Mouse (Mus musculus) liver, embryonic 18 days (tissue): ENCODE results near the gene Duoxa1. TPM values are rescaled to one million over a fixed set of nuclear protein-coding genes. Genes with fewer than 3 reads are reported as not detected.

Experiments
- polyA plus RNA-seq: library from polyadenylated mRNA; depleted of rRNA; stranded (reverse); fragments of >200 nt; gene quantifications from 2 replicates; pipeline ENCODE4 v1.2.3, GENCODE M21; 2012; rRNA removed

The Duoxa1 gene
- polyA plus RNA-seq = 0.03 TPM in 1 of 2 replicates, not detected in the other

GRCm38 (mm10) chr2:122313536-122313935, at the start of gene Duoxa1:
Gene Duoxa1, minus strand, starts transcription at chr2:122313730.

GRCm38 (mm10) chr2:122315372-122315771, 1.8 kb upstream of the Duoxa1 start, which contains the start of gene Duox1:
Gene Duox1, plus strand, starts transcription at chr2:122315672.

GRCm38 (mm10) chr2:122298596-122299490, 14.7 kb downstream of the Duoxa1 start, which contains the start of gene Duoxa2:
Gene Duoxa2, plus strand, starts transcription at chr2:122298900.

GRCm38 (mm10) chr2:122298096-122298499, 15.4 kb downstream of the Duoxa1 start, which contains the start of gene Duox2:
Gene Duox2, minus strand, starts transcription at chr2:122298449.

Other genes starting within 250 kb of the Duoxa1 start
- gene Spg11, start 195.3 kb downstream of the Duoxa1 start, polyA plus RNA-seq = 2.9 and 3.1 TPM in 2 replicates
- 473 and 557 TPM in 2 replicates for gene B2m, start 166.0 kb downstream of the Duoxa1 start, polyA plus RNA-seq
- gene Trim69, start 153.0 kb downstream of the Duoxa1 start, polyA plus RNA-seq = 0.05 and 0.07 TPM in 2 replicates
- gene Patl2, start 127.5 kb downstream of the Duoxa1 start, polyA plus RNA-seq = 0.13 and 0.18 TPM in 2 replicates
- gene Terb2, start 127.5 kb downstream of the Duoxa1 start, polyA plus RNA-seq = not detected in 2 replicates
- 131 and 161 TPM in 2 replicates for gene Sord, start 79.0 kb downstream of the Duoxa1 start, polyA plus RNA-seq
- gene Duox2, start 15.3 kb downstream of the Duoxa1 start, polyA plus RNA-seq = 0.01 and 0.02 TPM in 2 replicates
- not detected in 2 replicates for gene Duoxa2, start 14.8 kb downstream of the Duoxa1 start, polyA plus RNA-seq
- gene Duox1, start 1.9 kb upstream of the Duoxa1 start, polyA plus RNA-seq = not detected in 2 replicates
- gene Shf, start 55.4 kb upstream of the Duoxa1 start, polyA plus RNA-seq = 6.4 and 7.1 TPM in 2 replicates
- 1.8 and 2.2 TPM in 2 replicates for gene Slc28a2, start 112.7 kb upstream of the Duoxa1 start, polyA plus RNA-seq
- gene Gm14085, start 171.2 kb upstream of the Duoxa1 start, polyA plus RNA-seq = 0.01 and 0.03 TPM in 2 replicates